Mouse (Mus musculus): ENCODE results near the gene Rpl12. TPM values are rescaled to one million over a fixed set of nuclear protein-coding genes. Genes with fewer than 3 reads are reported as not detected.

The Rpl12 gene
- total RNA-seq, 1 experiment from 2014 or later, result 1,202 TPM

Other genes starting within 250 kb of the Rpl12 start
- gene Cdk9, start 248.5 kb upstream of the Rpl12 start, total RNA-seq (2017), result 97.2 and 121 TPM in 2 replicates
- 151 and 152 TPM in 2 replicates for gene Sh2d3c, start 240.5 kb upstream of the Rpl12 start, total RNA-seq (2017)
- gene 6330409D20Rik, start 220.5 kb upstream of the Rpl12 start, total RNA-seq (2017), result not detected in 2 replicates
- 28.0 and 31.1 TPM in 2 replicates for gene Tor2a, start 204.3 kb upstream of the Rpl12 start, total RNA-seq (2017)
- 0.12 and 0.47 TPM in 2 replicates for gene Ttc16, start 185.9 kb upstream of the Rpl12 start, total RNA-seq (2017)
- gene Ptrh1, start 185.8 kb upstream of the Rpl12 start, total RNA-seq (2017), result 2.0 TPM in 1 of 2 replicates, not detected in the other
- not detected in 2 replicates for gene Cfap157, start 177.1 kb upstream of the Rpl12 start, total RNA-seq (2017)
- gene Stxbp1, start 114.3 kb upstream of the Rpl12 start, total RNA-seq (2017), result 2.3 and 3.3 TPM in 2 replicates
- 6.1 and 9.7 TPM in 2 replicates for gene Fam129b, start 85.4 kb upstream of the Rpl12 start, total RNA-seq (2017)
- gene Lrsam1, start 55 bp downstream of the Rpl12 start, total RNA-seq (2017), result 13.5 and 14.9 TPM in 2 replicates
- 1.2 TPM in 2 replicates for gene Slc2a8, start 20.5 kb downstream of the Rpl12 start, total RNA-seq (2017)
- gene Garnl3, start 170.1 kb downstream of the Rpl12 start, total RNA-seq (2017), result 0.25 and 2.2 TPM in 2 replicates